Mouse (Mus musculus): Measurements from ENCODE around the gene R3hcc1l.

R3hcc1l gene

DNA sequence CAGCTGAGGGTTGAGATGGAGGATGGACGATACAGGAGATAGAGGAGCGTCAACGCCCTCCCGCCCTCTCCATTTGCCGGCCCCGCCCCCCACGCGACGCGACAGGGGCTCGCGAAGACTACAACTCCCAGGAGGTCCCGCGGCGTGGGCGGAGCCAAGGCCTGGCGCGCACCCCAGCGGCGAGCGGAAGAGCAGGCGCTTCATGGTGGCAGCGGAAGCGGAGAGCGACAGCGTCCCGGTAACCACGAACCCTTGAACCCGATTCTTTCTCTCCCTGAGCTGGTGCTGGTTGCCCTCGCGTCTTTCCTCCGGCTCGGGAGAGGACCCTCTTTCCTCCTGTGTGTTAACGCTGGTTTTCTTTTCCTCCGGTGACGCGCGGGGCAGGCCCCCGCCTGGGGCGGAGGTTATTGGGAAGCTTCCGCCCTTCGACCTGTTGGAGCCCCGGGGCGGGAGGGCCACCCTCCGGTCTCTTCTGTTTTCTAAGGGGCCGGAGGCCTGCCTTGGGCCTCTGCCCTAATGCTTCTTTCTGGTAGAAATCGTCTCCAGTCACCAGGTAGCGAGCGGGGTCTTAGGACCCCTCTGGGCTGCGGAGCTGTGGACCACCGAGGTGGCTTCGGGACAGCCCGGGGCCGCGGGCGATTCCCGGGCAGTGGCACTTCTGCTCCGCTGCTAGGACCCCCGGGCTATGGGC, at the start of gene R3hcc1l:
Gene R3hcc1l (plus strand): TSS at position 140 of the 691 bp plus-strand sequence.
- DNase-seq: peak; percentile 98 to 99

GRCm38 (mm10) chr19:42471571-42471970, 47.0 kb upstream of the R3hcc1l start:
- no peak for DNase-seq

DNA sequence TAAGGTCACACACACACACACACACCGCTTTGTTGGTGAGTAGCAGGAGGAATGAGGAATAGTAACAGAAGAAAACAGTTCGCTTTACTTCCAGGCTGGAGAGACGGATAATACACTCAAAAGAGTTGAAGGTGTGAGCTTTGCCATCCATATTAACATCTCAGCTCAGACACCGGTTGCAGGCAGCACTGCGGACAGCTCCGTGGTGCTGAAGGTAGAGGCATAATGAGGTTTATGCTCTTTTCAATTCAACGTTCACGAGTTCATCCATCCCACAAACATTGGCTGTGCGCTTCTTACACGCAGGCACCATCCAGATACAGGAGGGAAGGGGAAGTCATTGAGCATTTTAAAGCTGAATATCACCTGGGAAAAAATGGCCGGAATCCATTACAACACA, 45.7 kb upstream of the R3hcc1l start:
- DNase-seq: no peak

GRCm38 (mm10) chr19:42477769-42478168, 40.8 kb upstream of the R3hcc1l start:
- DNase-seq: no peak

- no peak for DNase-seq
Measured at GRCm38 (mm10) chr19:42478303-42478702, 40.3 kb upstream of the R3hcc1l start.

DNA sequence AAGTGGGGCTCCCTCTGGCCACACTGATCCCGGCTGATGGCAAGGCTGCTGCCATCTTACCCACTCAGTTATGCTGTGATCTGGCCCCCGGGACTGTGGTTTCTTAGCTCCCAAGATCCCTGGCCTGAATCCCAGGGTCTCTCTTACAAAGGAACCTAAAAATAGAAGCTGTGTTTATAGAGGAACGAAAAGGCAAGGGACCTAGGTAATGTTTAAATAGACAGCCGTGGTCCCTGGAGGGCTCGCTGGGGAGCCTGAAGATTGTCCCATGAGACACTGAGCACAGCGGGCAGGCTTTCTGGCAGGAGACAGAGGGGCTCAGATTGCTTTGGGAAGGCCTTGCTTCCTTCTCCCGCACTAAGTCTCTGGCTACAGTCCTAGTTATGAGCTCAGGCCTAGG, 33.1 kb upstream of the R3hcc1l start:
- DNase-seq: no peak

DNA sequence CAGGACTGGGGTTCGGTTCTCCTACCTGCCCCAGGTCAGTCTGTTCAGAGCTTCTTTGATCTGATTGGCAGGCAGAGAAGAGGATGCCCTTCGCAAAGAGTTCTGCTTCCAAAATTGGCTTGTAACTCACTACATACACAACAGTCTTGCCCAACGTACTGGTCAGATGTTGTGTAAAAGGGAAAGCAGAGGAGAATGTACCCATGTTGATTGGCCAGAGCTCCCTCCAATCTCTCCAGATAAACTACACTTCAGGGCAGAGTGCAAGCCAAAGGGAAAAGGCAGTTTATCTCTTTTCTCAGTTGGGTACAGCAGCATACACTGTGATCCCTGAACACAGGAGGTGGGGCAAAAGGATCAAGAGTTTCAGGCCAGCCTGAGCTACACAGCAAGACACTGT, 31.3 kb upstream of the R3hcc1l start:
- no peak for DNase-seq

GRCm38 (mm10) chr19:42493257-42493917, 25.2 kb upstream of the R3hcc1l start:
- no peak for DNase-seq

DNA sequence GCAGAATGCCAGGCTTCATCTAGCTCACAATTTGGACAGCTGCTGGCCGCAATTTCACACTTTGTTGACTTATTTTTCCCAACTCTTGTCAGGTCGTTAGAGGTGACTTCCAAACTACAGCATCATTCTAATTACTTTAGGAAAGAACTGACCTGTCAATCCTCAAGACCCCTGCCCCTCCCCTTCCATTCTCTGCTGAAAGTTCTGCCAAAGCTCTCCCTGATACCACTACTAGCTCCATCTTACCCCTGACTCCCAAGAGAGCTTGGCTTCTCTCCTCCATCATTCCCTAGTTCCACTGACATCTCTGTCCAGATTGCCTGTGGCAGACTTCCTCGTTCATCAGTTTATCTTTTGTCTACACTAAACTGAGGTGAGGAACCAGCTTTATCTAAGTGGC, 14.4 kb upstream of the R3hcc1l start:
- no peak for DNase-seq

- DNase-seq: no peak
Measured at GRCm38 (mm10) chr19:42509625-42510024, 8.9 kb upstream of the R3hcc1l start.

DNA sequence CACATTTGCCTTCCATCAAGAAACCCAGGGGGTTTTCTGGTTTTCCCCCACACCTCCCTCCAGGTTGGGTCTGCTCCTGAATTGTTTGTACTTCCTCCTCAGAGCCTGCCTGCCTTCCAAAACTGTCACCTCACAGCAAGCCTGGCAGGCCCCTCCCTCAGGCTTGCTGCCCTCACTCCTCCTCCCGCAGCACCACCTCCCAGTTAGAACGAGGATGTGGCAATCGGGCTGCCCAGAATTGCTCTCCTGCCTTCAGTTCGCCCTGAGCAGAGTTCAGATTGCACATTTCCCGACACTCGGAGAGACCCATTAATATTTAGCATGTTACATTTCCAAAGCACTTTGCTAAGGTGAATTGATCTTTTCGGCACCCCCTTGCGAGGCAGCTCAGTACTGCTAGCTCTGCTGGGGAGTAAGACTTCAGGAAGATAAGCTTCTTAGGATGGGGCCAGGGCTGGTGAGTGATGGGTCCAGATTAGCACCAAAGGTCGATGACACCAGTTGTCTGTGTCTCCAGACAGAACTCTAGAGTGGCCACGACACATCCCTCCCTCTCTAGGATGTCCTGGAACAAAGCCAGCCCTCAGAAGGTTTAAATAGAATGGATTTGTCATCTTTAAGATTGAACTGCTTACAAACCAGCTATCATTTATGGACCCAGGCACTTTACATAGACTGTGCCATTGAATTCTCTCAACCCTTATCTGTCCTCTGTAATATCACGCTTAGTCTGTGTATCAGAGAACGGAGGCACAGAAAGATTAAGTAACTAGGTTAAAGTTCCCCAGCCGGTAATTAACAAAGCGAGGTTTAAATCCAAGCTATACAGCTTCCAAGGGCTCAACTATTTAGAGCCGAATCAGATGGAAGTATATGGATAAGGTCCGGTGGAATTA, 8.0 kb upstream of the R3hcc1l start:
- no peak for DNase-seq

- no peak for DNase-seq
Measured at GRCm38 (mm10) chr19:42515656-42516055, 2.9 kb upstream of the R3hcc1l start.

DNA sequence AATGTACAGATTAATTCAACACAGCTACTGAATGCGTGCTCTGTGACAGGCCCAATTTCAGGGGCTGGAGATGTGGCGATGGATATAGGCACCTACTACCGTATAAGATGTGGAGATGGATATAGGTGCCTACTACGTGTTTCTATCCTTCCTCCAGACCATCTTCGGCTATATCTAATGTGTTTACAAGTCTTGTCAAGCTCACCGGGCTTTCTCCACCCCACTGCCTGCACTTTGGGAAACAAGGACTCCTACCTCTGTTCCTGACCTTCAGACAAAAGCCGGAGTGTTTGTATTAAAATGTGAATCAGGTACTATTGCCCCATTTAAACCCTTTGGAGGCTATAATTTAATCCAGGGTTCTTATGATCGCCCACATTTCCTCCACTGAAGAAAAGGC, 2.4 kb upstream of the R3hcc1l start:
- no peak for DNase-seq

DNA sequence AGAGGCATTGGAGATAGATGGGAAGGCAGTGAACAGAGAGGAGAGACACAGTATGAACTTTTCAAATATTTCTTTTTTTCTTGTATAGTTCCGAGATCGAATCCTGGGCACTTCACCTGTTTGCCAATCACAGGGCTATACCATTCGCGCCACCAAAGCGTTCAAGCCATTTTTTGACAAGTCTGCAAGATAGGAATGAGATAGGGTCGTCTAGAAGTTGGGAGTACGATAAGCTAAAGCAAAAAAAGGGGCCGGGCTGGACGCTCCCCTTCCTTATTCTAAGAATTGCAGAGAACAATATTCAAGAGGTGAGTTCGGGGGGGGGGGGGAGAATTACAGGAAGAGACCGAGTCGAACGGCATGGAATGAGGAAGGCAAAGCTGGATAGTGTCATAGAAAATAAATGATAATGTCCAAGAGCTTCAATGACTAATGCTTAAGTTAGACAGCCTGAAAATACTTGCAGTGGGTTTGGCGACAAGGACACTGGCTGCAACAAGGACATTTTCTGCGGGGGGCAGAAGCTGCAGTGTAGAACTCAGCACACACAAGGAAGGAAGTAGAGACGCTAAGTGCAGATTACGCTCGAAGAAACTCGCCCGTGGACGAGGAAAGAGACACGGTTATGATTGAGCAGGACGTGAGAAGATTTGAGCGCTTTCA, 471 bp upstream of the R3hcc1l start:
- DNase-seq: peak in 1 of 2 experiments; percentile 24

GRCm38 (mm10) chr19:42519760-42520159, 1.2 kb downstream of the R3hcc1l start:
- no peak for DNase-seq

DNA sequence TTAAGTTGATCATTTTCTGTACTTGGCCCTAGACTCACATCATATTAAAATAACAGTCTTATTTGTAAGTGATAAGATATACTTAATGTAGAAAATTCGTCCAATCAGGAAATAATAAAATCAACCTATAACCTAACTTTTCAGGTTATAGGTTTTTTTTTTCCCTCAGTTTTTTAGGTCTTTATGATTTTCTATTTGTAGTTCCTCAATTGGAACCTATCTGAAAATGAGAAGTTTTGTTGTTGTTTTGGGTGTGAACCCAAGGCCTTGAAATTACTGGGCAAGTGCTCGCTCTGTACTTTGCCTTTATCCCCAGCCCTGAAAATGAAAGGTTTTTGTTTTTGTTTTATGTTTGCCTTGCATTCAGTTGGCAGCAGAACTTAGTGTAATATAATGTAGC, 6.1 kb downstream of the R3hcc1l start:
- no peak for DNase-seq

GRCm38 (mm10) chr19:42529992-42530437, 11.5 kb downstream of the R3hcc1l start:
- DNase-seq: no peak

GRCm38 (mm10) chr19:42534427-42534826, 15.9 kb downstream of the R3hcc1l start:
- no peak for DNase-seq

DNA sequence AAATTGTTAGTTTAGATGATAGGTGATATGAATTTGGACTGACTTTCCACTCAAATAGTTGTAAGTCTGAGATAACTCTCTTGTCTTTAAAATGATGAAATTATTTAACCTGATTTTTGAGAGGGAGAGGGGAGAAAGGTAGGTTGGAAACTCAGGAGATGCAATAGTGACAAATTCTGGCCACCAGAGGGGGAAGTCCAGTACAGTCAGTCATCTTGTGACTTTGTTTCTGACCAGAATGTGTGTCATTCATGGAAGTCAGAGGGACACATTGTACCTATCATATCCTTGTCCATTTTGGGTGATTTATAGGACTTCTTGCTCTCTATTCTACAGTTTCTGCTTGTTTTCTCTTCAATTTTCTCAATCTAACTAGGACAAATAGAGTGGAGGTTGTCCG, 19.0 kb downstream of the R3hcc1l start:
- DNase-seq: no peak

DNA sequence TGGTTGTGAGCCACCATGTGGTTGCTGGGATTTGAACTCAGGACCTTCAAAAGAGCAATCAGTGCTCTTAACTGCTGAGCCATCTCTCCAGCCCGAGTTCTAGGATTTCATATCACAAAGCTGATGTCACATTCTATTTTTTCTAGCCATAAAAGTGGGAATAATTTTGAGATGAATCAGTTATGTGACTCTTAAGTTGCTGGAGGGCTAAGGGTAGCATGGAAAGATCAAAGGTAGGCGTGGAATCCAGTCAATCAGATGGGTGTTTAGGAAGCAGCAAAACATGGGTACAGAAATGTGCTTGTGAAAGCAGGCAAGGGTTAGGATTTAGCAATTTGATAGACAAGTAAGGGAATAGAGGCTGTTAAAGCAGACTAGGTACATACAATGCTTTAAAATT, 20.4 kb downstream of the R3hcc1l start:
- DNase-seq: no peak

GRCm38 (mm10) chr19:42539414-42540189, 21.0 kb downstream of the R3hcc1l start:
- no peak for DNase-seq

GRCm38 (mm10) chr19:42540649-42541048, 22.1 kb downstream of the R3hcc1l start:
- DNase-seq: no peak
